Mouse (Mus musculus) midbrain, embryonic 16.5 days (tissue): ENCODE results near the gene Sgcd. TPM values are rescaled to one million over a fixed set of nuclear protein-coding genes. Genes with fewer than 3 reads are reported as not detected.
A peak's percentile ranks its signal among the peaks of the same experiment; 100 is the strongest.

Source experiments
- ATAC-seq: fragments of 200-750 bp; cut with Nextera tagmentation; 2 replicates; pipeline ENCODE4 v1.8.0; 2017; ENCODE audit warnings: moderate TSS enrichment
- H3K27ac ChIP-seq: fragments of 300-500 bp; sonication (generic); 2 replicates; pipeline ENCODE4 v1.5.1; 2014; ENCODE audit warnings: mild to moderate bottlenecking, low read length, mixed read lengths
- H3K27me3 ChIP-seq: fragments of 300-500 bp; sonication (generic); 2 replicates; pipeline ENCODE4 v1.6.1; 2014; ENCODE audit warnings: low read depth, low read length, mixed read lengths; ENCODE audit not compliant: control insufficient read depth, insufficient read depth
- H3K36me3 ChIP-seq: fragments of 300-500 bp; sonication (generic); 2 replicates; pipeline ENCODE4 v1.6.1; 2014; ENCODE audit warnings: mild to moderate bottlenecking, low read length, moderate library complexity, mixed read lengths; ENCODE audit not compliant: control insufficient read depth, insufficient read depth
- H3K4me1 ChIP-seq: fragments of 300-500 bp; sonication (generic); 2 replicates; pipeline ENCODE4 v1.6.1; 2014; ENCODE audit warnings: mild to moderate bottlenecking, low read length, mixed read lengths; ENCODE audit not compliant: control insufficient read depth, insufficient read depth
- H3K4me2 ChIP-seq: fragments of 300-500 bp; sonication (generic); 2 replicates; pipeline ENCODE4 v1.6.1; 2014; ENCODE audit warnings: mild to moderate bottlenecking, low read length, mixed read lengths
- H3K4me3 ChIP-seq: fragments of 300-500 bp; sonication (generic); 2 replicates; pipeline ENCODE4 v1.5.1; 2014; ENCODE audit warnings: low read depth, mild to moderate bottlenecking, low read length, moderate library complexity, mixed read lengths
- H3K9ac ChIP-seq: fragments of 300-500 bp; sonication (generic); 2 replicates; pipeline ENCODE4 v1.6.1; 2014; ENCODE audit warnings: low read depth, low read length, mixed read lengths
- H3K9me3 ChIP-seq: fragments of 300-500 bp; sonication (generic); replicated peaks from 2 replicates; pipeline ENCODE4 v1.6.1; 2014; ENCODE audit warnings: mild to moderate bottlenecking, low read length, mixed read lengths; ENCODE audit not compliant: control insufficient read depth, poor library complexity, severe bottlenecking
- WGBS: fragments of 180-500 bp; shearing (Covaris S2); extraction: QIAGEN DNeasy Blood & Tissue Kit; methylation state at CpG from one replicate; pipeline ENCODE4 v1.1.7; 2014; 5-methylcytosine and 5-hydroxymethylcytosine counted together
- polyA plus RNA-seq: library from polyadenylated mRNA; unstranded; fragments of >200 nt; fragmentation: Nextera tagmentation; extraction: Ambion mirVana; gene quantifications from 2 replicates; pipeline ENCODE4 v1.2.1, GENCODE M21; 2015

The Sgcd gene
- polyA plus RNA-seq, 1 experiment from 2014 or later: 5.6 TPM

- H3K27me3 ChIP-seq: no peaks in the 10 kb centered on the region
- no peak for ATAC-seq
- H3K4me2 ChIP-seq: no peak overlapping the region
- no peak overlapping the region for H3K9ac ChIP-seq
- H3K9me3 ChIP-seq: no peaks in the 10 kb centered on the region
- H3K36me3 ChIP-seq: no peaks in the 10 kb centered on the region
- H3K27ac ChIP-seq: no peak overlapping the region
- 87% methylated on average over 12 of the region's 12 CpGs for WGBS
- H3K4me1 ChIP-seq: no peaks in the 10 kb centered on the region
- no peak overlapping the region for H3K4me3 ChIP-seq
Observed at GRCm38 (mm10) chr11:47304702-47305450, 683.9 kb downstream of the Sgcd start.

- no peak for ATAC-seq
- Histone ChIP-seq H3K9me3 (no peaks in the 10 kb centered on the region), H3K27me3 (no peaks in the 10 kb centered on the region), H3K9ac (no peak overlapping the region), H3K36me3 (no peaks in the 10 kb centered on the region), H3K4me1 (no peaks in the 10 kb centered on the region), H3K27ac (no peak overlapping the region), H3K4me3 (no peak overlapping the region), H3K4me2 (no peak overlapping the region)
- 94% methylated on average over 1 of the region's 1 CpGs for WGBS
Observed at GRCm38 (mm10) chr11:47299777-47300176, 689.0 kb downstream of the Sgcd start.

GRCm38 (mm10) chr11:47297805-47298340 is 690.9 kb downstream of the Sgcd start:
- no peak for ATAC-seq
- Histone ChIP-seq H3K9ac (no peak overlapping the region), H3K4me2 (no peak overlapping the region), H3K27me3 (no peaks in the 10 kb centered on the region), H3K27ac (no peak overlapping the region), H3K36me3 (no peaks in the 10 kb centered on the region), H3K4me3 (no peak overlapping the region), H3K9me3 (no peaks in the 10 kb centered on the region), H3K4me1 (no peaks in the 10 kb centered on the region)
- 95% methylated on average over 1 of the region's 1 CpGs for WGBS

GRCm38 (mm10) chr11:47294741-47295140 is 694.0 kb downstream of the Sgcd start:
- 85% methylated on average over 1 of the region's 1 CpGs for WGBS
- H3K27me3 ChIP-seq: no peaks in the 10 kb centered on the region
- H3K4me2 ChIP-seq: no peak overlapping the region
- no peaks in the 10 kb centered on the region for H3K4me1 ChIP-seq
- no peak overlapping the region for H3K4me3 ChIP-seq
- ATAC-seq: no peak
- no peak overlapping the region for H3K27ac ChIP-seq
- no peaks in the 10 kb centered on the region for H3K36me3 ChIP-seq
- no peak overlapping the region for H3K9ac ChIP-seq
- H3K9me3 ChIP-seq: no peaks in the 10 kb centered on the region

- H3K27me3 ChIP-seq: no peaks in the 10 kb centered on the region
- no peaks in the 10 kb centered on the region for H3K36me3 ChIP-seq
- H3K27ac ChIP-seq: no peak overlapping the region
- peak; percentile 36; the same call in 1 of the 2 replicates for ATAC-seq
- H3K4me3 ChIP-seq: no peak overlapping the region
- no peak overlapping the region for H3K9ac ChIP-seq
- no peak overlapping the region for H3K4me2 ChIP-seq
- no peaks in the 10 kb centered on the region for H3K9me3 ChIP-seq
- 8% methylated on average over 4 of the region's 4 CpGs for WGBS
- no peaks in the 10 kb centered on the region for H3K4me1 ChIP-seq
Observed at GRCm38 (mm10) chr11:47276586-47276985, 712.2 kb downstream of the Sgcd start.

GRCm38 (mm10) chr11:47268556-47268955 is 720.2 kb downstream of the Sgcd start:
- Histone ChIP-seq H3K4me2 (no peak overlapping the region), H3K9me3 (no peaks in the 10 kb centered on the region), H3K4me3 (no peak overlapping the region), H3K27ac (no peak overlapping the region), H3K9ac (no peak overlapping the region), H3K4me1 (no peaks in the 10 kb centered on the region), H3K27me3 (no peaks in the 10 kb centered on the region), H3K36me3 (no peaks in the 10 kb centered on the region)
- no peak for ATAC-seq
- 88% methylated on average over 4 of the region's 4 CpGs for WGBS

GRCm38 (mm10) chr11:47264267-47264984 is 724.3 kb downstream of the Sgcd start:
- no peak overlapping the region for H3K4me3 ChIP-seq
- no peak overlapping the region for H3K4me2 ChIP-seq
- no peak for ATAC-seq
- no peaks in the 10 kb centered on the region for H3K27me3 ChIP-seq
- no peak overlapping the region for H3K9ac ChIP-seq
- 73% methylated on average over 9 of the region's 9 CpGs for WGBS
- H3K36me3 ChIP-seq: no peaks in the 10 kb centered on the region
- no peak overlapping the region for H3K27ac ChIP-seq
- no peaks in the 10 kb centered on the region for H3K9me3 ChIP-seq
- no peaks in the 10 kb centered on the region for H3K4me1 ChIP-seq

GRCm38 (mm10) chr11:47250301-47250700 is 738.5 kb downstream of the Sgcd start:
- no peak overlapping the region; the same call in 1 of the 2 replicates for H3K27ac ChIP-seq
- H3K4me1 ChIP-seq: no peaks in the 10 kb centered on the region
- no peaks in the 10 kb centered on the region for H3K9me3 ChIP-seq
- WGBS: 39% methylated on average over 7 of the region's 7 CpGs
- H3K4me3 ChIP-seq: no peak overlapping the region
- ATAC-seq: no peak
- H3K4me2 ChIP-seq: no peak overlapping the region
- H3K9ac ChIP-seq: no peak overlapping the region
- H3K27me3 ChIP-seq: no peaks in the 10 kb centered on the region
- no peaks in the 10 kb centered on the region for H3K36me3 ChIP-seq

- H3K27ac ChIP-seq: no peak overlapping the region
- WGBS: 50% methylated on average over 4 of the region's 4 CpGs
Observed at GRCm38 (mm10) chr11:47248345-47248893, 740.4 kb downstream of the Sgcd start.

More at GRCm38 (mm10) chr11:47248345-47248893, 740.4 kb downstream of the Sgcd start:
- no peak overlapping the region for H3K4me3 ChIP-seq
- H3K36me3 ChIP-seq: no peaks in the 10 kb centered on the region
- no peak overlapping the region for H3K4me2 ChIP-seq
- H3K27me3 ChIP-seq: no peaks in the 10 kb centered on the region
- H3K9ac ChIP-seq: no peak overlapping the region
- H3K9me3 ChIP-seq: no peaks in the 10 kb centered on the region
- ATAC-seq: no peak
- H3K4me1 ChIP-seq: no peaks in the 10 kb centered on the region
